Mouse (Mus musculus) monocyte, adult 5-6 weeks (primary cell): Measurements from ENCODE around the gene Immt. TPM values are rescaled to one million over a fixed set of nuclear protein-coding genes. Genes with fewer than 3 reads are reported as not detected.
"Not testable (repeated sequence)": the region's sequence is repeated elsewhere in the genome, so short reads cannot be mapped to it uniquely, and the experiment has no call there.

ENCODE experiments used
- ATAC-seq: fragments of 153-309, 156-312 bp; replicated peaks from 2 replicates; pipeline ENCODE4 v1.8.0; 2017; ENCODE audit warnings: mild to moderate bottlenecking; ENCODE audit not compliant: low TSS enrichment, insufficient number of reproducible peaks, severe bottlenecking, poor library complexity, low FRiP score
- total RNA-seq: library from RNA; stranded (forward); fragments of 200-1000, 200-491, 200-594 nt; gene quantifications from 3 replicates; pipeline ENCODE4 v1.2.3, GENCODE M21; 2017

Gene Immt
- total RNA-seq, 1 experiment from 2014 or later, result 82.7 TPM

GRCm38 (mm10) chr6:71836811-71837210, 5.7 kb downstream of the Immt start:
- ATAC-seq, result no peak

- no peak for ATAC-seq
Observed at GRCm38 (mm10) chr6:71839815-71840214, 8.7 kb downstream of the Immt start.

GRCm38 (mm10) chr6:71840597-71841290, 9.6 kb downstream of the Immt start:
- ATAC-seq, result no peak

- not testable (repeated sequence) for ATAC-seq
Observed at GRCm38 (mm10) chr6:71846906-71847305, 15.8 kb downstream of the Immt start.

GRCm38 (mm10) chr6:71867751-71868150, 36.6 kb downstream of the Immt start:
- ATAC-seq, result no peak

GRCm38 (mm10) chr6:71868809-71869208, 37.7 kb downstream of the Immt start:
- no peak for ATAC-seq

GRCm38 (mm10) chr6:71871396-71871795, 40.3 kb downstream of the Immt start:
- ATAC-seq, result no peak

GRCm38 (mm10) chr6:71877965-71878760, 47.0 kb downstream of the Immt start:
- no peak for ATAC-seq

- ATAC-seq, result no peak
Observed at GRCm38 (mm10) chr6:71893263-71893662, 62.1 kb downstream of the Immt start.

GRCm38 (mm10) chr6:71907702-71908235, 76.6 kb downstream of the Immt start:
- no peak for ATAC-seq

- peak; percentile 90 for ATAC-seq
Observed at GRCm38 (mm10) chr6:71908481-71909381, 77.6 kb downstream of the Immt start, which contains the start of the genes Ptcd3 and Polr1a. Ptcd3 (minus strand) TSS chr6:71908750. Polr1a (plus strand) TSS chr6:71909053.

GRCm38 (mm10) chr6:71909384-71909783, 78.3 kb downstream of the Immt start:
- ATAC-seq, result no peak

GRCm38 (mm10) chr6:71909840-71910239, 78.7 kb downstream of the Immt start:
- ATAC-seq, result no peak

- ATAC-seq, result no peak
Observed at GRCm38 (mm10) chr6:71911686-71912450, 80.7 kb downstream of the Immt start.

- no peak for ATAC-seq
Observed at GRCm38 (mm10) chr6:71920752-71921151, 89.6 kb downstream of the Immt start.

GRCm38 (mm10) chr6:71925233-71925632, 94.1 kb downstream of the Immt start:
- not testable (repeated sequence) for ATAC-seq
